8 mouse cellular contexts compared by ENCODE assay signal in genomic region chr6:114874138-114874928, GRCm38 (mm10).
DNase-seq lines count a peak whose midpoint lies in the region; ATAC-seq and TF ChIP-seq lines count a peak whose summit lies in the region.

No protein-coding gene starts in this region.

- H3K9ac ChIP-seq in heart, embryonic 11.5 days (ENCODE audit: low read depth, low read length): peak overlapping the region; percentile 82
- H3K9ac ChIP-seq in kidney, embryonic 16.5 days (replicated peaks; ENCODE audit: low read length): peak overlapping the region; percentile 90

- H3K27me3 ChIP-seq in heart, embryonic 11.5 days (ENCODE audit: control insufficient read depth, insufficient read depth, low read length): no peaks in the 10 kb centered on the region
- H3K27me3 ChIP-seq in kidney, embryonic 16.5 days (ENCODE audit: insufficient read depth, low read length): no peaks in the 10 kb centered on the region
- no peaks in the 10 kb centered on the region for H3K27me3 ChIP-seq in midbrain, embryonic 10.5 days (ENCODE audit: low read depth, poor library complexity, severe bottlenecking)
- H3K27me3 ChIP-seq in thymus, adult 2 months (ENCODE audit: control insufficient read depth, insufficient read depth, low read length): no peaks in the 10 kb centered on the region

- H3K4me2 ChIP-seq in heart, embryonic 11.5 days: peak overlapping the region; percentile 94
- peak overlapping the region; percentile 92 for H3K4me2 ChIP-seq in kidney, embryonic 16.5 days (replicated peaks; ENCODE audit: low read depth, low read length)

- no peaks in the 10 kb centered on the region for H3K9me3 ChIP-seq in heart, embryonic 11.5 days (replicated peaks; ENCODE audit: control insufficient read depth, low read length)
- H3K9me3 ChIP-seq in kidney, embryonic 16.5 days (ENCODE audit: low read length): no peaks in the 10 kb centered on the region
- H3K9me3 ChIP-seq in midbrain, embryonic 10.5 days (replicated peaks): no peaks in the 10 kb centered on the region

- H3K4me3 ChIP-seq in lung, adult 2 months (replicated peaks; ENCODE audit: extremely low read depth, low read depth, low read length): peak overlapping the region; percentile 59
- peak overlapping the region; percentile 68 for H3K4me3 ChIP-seq in bone marrow macrophage, adult 2 months (ENCODE audit: insufficient read depth, low read length)
- H3K4me3 ChIP-seq in heart, embryonic 11.5 days (ENCODE audit: low read depth, low read length): peak overlapping the region; percentile 54
- peak overlapping the region; percentile 55 for H3K4me3 ChIP-seq in kidney, embryonic 16.5 days (ENCODE audit: low read length)
- peak overlapping the region; percentile 63 for H3K4me3 ChIP-seq in midbrain, embryonic 10.5 days
- H3K4me3 ChIP-seq in thymus, adult 2 months (ENCODE audit: control insufficient read depth, insufficient read depth, low read length): peak overlapping the region; percentile 74

- WGBS in lung, adult 2 months: 3% methylated on average over 19 of the region's 19 CpGs
- WGBS in heart, embryonic 11.5 days (ENCODE audit: insufficient replicate concordance): 16% methylated on average over 19 of the region's 19 CpGs
- WGBS in kidney, embryonic 16.5 days: 4% methylated on average over 19 of the region's 19 CpGs
- 15% methylated on average over 19 of the region's 19 CpGs for whole genome bisulfite sequencing in midbrain, embryonic 10.5 days
- 3% methylated on average over 19 of the region's 19 CpGs for WGBS in thymus, adult 2 months

- H3K36me3 ChIP-seq in heart, embryonic 11.5 days (ENCODE audit: control insufficient read depth, insufficient read depth, low read length): no peaks in the 10 kb centered on the region
- peaks cover 8% of the 10 kb centered on the region; the same call in 1 of the 2 replicates for H3K36me3 ChIP-seq in kidney, embryonic 16.5 days (ENCODE audit: insufficient read depth, low read length)
- peaks cover 21% of the 10 kb centered on the region for H3K36me3 ChIP-seq in midbrain, embryonic 10.5 days
- H3K36me3 ChIP-seq in thymus, adult 2 months (ENCODE audit: control insufficient read depth, insufficient read depth, low read length): no peaks in the 10 kb centered on the region

- H3K27ac ChIP-seq in bone marrow macrophage, adult 2 months (ENCODE audit: insufficient read depth, low read depth, low read length): peak overlapping the region; percentile 92
- peak overlapping the region; percentile 96 for H3K27ac ChIP-seq in heart, embryonic 11.5 days (ENCODE audit: low read depth, low read length)
- H3K27ac ChIP-seq in kidney, embryonic 16.5 days (ENCODE audit: low read length): peak overlapping the region; percentile 100
- H3K27ac ChIP-seq in midbrain, embryonic 10.5 days (replicated peaks): peak overlapping the region; percentile 96
- H3K27ac ChIP-seq in thymus, adult 2 months (ENCODE audit: control insufficient read depth, insufficient read depth, low read length): peak overlapping the region; percentile 87

- no peak for TF ChIP-seq POLR2A in lung, adult 2 months (IDR thresholded peaks at IDR 0.05; ENCODE audit: borderline replicate concordance, extremely low read depth, low read depth, low read length)
- no peak for TF ChIP-seq POLR2A in bone marrow macrophage, adult 2 months (IDR thresholded peaks at IDR 0.05; ENCODE audit: borderline replicate concordance, low read depth, low read length)
- TF ChIP-seq POLR2A in thymus, adult 2 months (IDR thresholded peaks at IDR 0.05; ENCODE audit: control insufficient read depth, extremely low read depth, insufficient read depth, low read length, poor library complexity): no peak

- H3K4me1 ChIP-seq in lung, adult 2 months (ENCODE audit: control insufficient read depth, insufficient read depth, low read length): peaks cover 51% of the 10 kb centered on the region
- peaks cover 32% of the 10 kb centered on the region for H3K4me1 ChIP-seq in bone marrow macrophage, adult 2 months (ENCODE audit: control insufficient read depth, insufficient read depth, low read length)
- H3K4me1 ChIP-seq in heart, embryonic 11.5 days (ENCODE audit: control insufficient read depth, insufficient read depth, low read length): peaks cover 80% of the 10 kb centered on the region
- H3K4me1 ChIP-seq in kidney, embryonic 16.5 days (ENCODE audit: insufficient read depth, low read length): peaks cover 92% of the 10 kb centered on the region
- peaks cover 91% of the 10 kb centered on the region for H3K4me1 ChIP-seq in midbrain, embryonic 10.5 days
- peaks cover 60% of the 10 kb centered on the region for H3K4me1 ChIP-seq in thymus, adult 2 months (replicated peaks; ENCODE audit: control insufficient read depth, insufficient read depth, low read length)

- DNase-seq in lung, adult 2 months: peak; percentile 61
- no peak for DNase-seq in lung, adult 18-20 months
- peak; percentile 49 for DNase-seq in midbrain, embryonic 10.5 days (ENCODE audit: low spot score)
- peak; percentile 47 for DNase-seq in thymus, adult 2 months
- no peak for DNase-seq in right cerebral cortex, postnatal 25 days

- ATAC-seq in heart, embryonic 11.5 days (replicated peaks; ENCODE audit: insufficient number of reproducible peaks, low FRiP score, low TSS enrichment): peak; percentile 32; the same call in 1 of the 2 replicates
- ATAC-seq in kidney, embryonic 16.5 days (ENCODE audit: low FRiP score, low TSS enrichment): peak; percentile 58

- TF ChIP-seq CTCF in lung, adult 2 months (IDR thresholded peaks at IDR 0.05; ENCODE audit: insufficient read depth, low read length): no peak
- TF ChIP-seq CTCF in bone marrow macrophage, adult 2 months (IDR thresholded peaks at IDR 0.05; ENCODE audit: low read depth, low read length): no peak
- 0 out of 2 replicates have a peak, but pooled peaks have one; percentile 20 for TF ChIP-seq CTCF in thymus, adult 2 months (IDR thresholded peaks at IDR 0.05; ENCODE audit: borderline replicate concordance, control insufficient read depth, extremely low read depth, insufficient read depth, low read length, poor library complexity)

Comparison
In these comparisons a context has a peak if more than half of its experiments do, and no peak if none do; other contexts are left out.
1. DNase-seq: peak in lung, adult 2 months (single experiment), midbrain, embryonic 10.5 days (single experiment) and thymus, adult 2 months (single experiment); none in lung, adult 18-20 months (0 of 2) and right cerebral cortex, postnatal 25 days (single experiment).
2. Peak in every context shown above with its lines, with median percentiles within 50 percentile points of each other: H3K4me3 ChIP-seq and H3K27ac ChIP-seq.